Mouse (Mus musculus) kidney, adult 2 months (tissue): ENCODE measurements around the gene Higd1a. TPM values are rescaled to one million over a fixed set of nuclear protein-coding genes. Genes with fewer than 3 reads are reported as not detected.
A peak's percentile ranks its signal among the peaks of the same experiment; 100 is the strongest.

Experiments used
- DNase-seq: peaks from one replicate; pipeline ENCODE4 v3.0.0; 2021
- H3K27ac ChIP-seq: fragments of 200-500 bp; 2 replicates; pipeline ENCODE4 v1.5.1; 2012; ENCODE audit warnings: low read depth, low read length, control low read depth, inconsistent platforms; ENCODE audit not compliant: insufficient read depth
- H3K27me3 ChIP-seq: fragments of 200-500 bp; replicated peaks from 2 replicates; pipeline ENCODE4 v1.6.1; 2012; ENCODE audit warnings: mild to moderate bottlenecking, moderate library complexity, low read length, inconsistent platforms; ENCODE audit not compliant: control insufficient read depth, insufficient read depth
- H3K36me3 ChIP-seq: fragments of 200-500 bp; 2 replicates; pipeline ENCODE4 v1.6.1; 2012; ENCODE audit warnings: mild to moderate bottlenecking, moderate library complexity, low read length, inconsistent platforms; ENCODE audit not compliant: control insufficient read depth, insufficient read depth
- H3K4me1 ChIP-seq: fragments of 200-500 bp; 2 replicates; pipeline ENCODE4 v1.6.1; 2011; ENCODE audit warnings: low read length; ENCODE audit not compliant: control insufficient read depth, insufficient read depth
- H3K4me3 ChIP-seq: fragments of 200-500 bp; 2 replicates; pipeline ENCODE4 v1.5.1; 2011; ENCODE audit warnings: mild to moderate bottlenecking, low read depth, low read length, control low read depth; ENCODE audit not compliant: insufficient read depth
- CTCF ChIP-seq: fragments of 200-500 bp; conservative IDR thresholded peaks from 2 replicates; pipeline ENCODE4 v1.5.1; 2011; ENCODE audit warnings: low read depth, mild to moderate bottlenecking, control low read depth, low read length, moderate library complexity, mixed read lengths; ENCODE audit not compliant: insufficient read depth, insufficient read length
- POLR2A ChIP-seq: fragments of 200-500 bp; IDR thresholded peaks from one replicate; pipeline ENCODE4 v1.6.1; 2011; ENCODE audit warnings: low read depth, low read length, control low read depth
- WGBS: fragments of 180-500 bp; shearing (Covaris S2); methylation state at CpG from one replicate; pipeline ENCODE4 v1.1.7; 2018; 5-methylcytosine and 5-hydroxymethylcytosine counted together
- polyA plus RNA-seq: library from polyadenylated mRNA; depleted of rRNA; stranded (reverse); fragments of >200 nt; gene quantifications from 2 replicates; pipeline ENCODE4 v1.2.3, GENCODE M21; 2012

Gene Higd1a
- polyA plus RNA-seq, 1 experiment, result 36.6 TPM

- 78% methylated on average over 12 of the region's 12 CpGs for WGBS
- Histone ChIP-seq H3K4me3 (no peak overlapping the region), H3K27me3 (no peaks in the 10 kb centered on the region), H3K27ac (no peak overlapping the region), H3K4me1 (no peaks in the 10 kb centered on the region), H3K36me3 (no peaks in the 10 kb centered on the region)
- TF ChIP-seq CTCF (no peak), POLR2A (no peak)
- no peak for DNase-seq
Measured at GRCm38 (mm10) chr9:121892057-121892687, 34.0 kb upstream of the Higd1a start.

- no peak for DNase-seq
- WGBS, result 92% methylated on average over 9 of the region's 9 CpGs
- no peak overlapping the region for H3K27ac ChIP-seq
Measured at GRCm38 (mm10) chr9:121891301-121891700, 33.1 kb upstream of the Higd1a start.

GRCm38 (mm10) chr9:121890441-121890941, 32.3 kb upstream of the Higd1a start:
- peak; percentile 69 for DNase-seq
- H3K4me1 ChIP-seq, result no peaks in the 10 kb centered on the region
- 15% methylated on average over 18 of the region's 18 CpGs for WGBS
- no peaks in the 10 kb centered on the region for H3K36me3 ChIP-seq
- H3K27me3 ChIP-seq, result no peaks in the 10 kb centered on the region
- no peak overlapping the region for H3K27ac ChIP-seq
- no peak overlapping the region for H3K4me3 ChIP-seq
- TF ChIP-seq CTCF (no peak), POLR2A (no peak)

More at GRCm38 (mm10) chr9:121891301-121891700, 33.1 kb upstream of the Higd1a start:
- Histone ChIP-seq H3K36me3 (no peaks in the 10 kb centered on the region), H3K27me3 (no peaks in the 10 kb centered on the region), H3K4me1 (no peaks in the 10 kb centered on the region), H3K4me3 (no peak overlapping the region)
- TF ChIP-seq POLR2A (no peak), CTCF (no peak)

- Histone ChIP-seq H3K4me3 (no peak overlapping the region), H3K27me3 (no peaks in the 10 kb centered on the region), H3K27ac (no peak overlapping the region), H3K36me3 (no peaks in the 10 kb centered on the region), H3K4me1 (no peaks in the 10 kb centered on the region)
- WGBS, result 43% methylated on average over 4 of the region's 4 CpGs
- DNase-seq, result no peak
- TF ChIP-seq POLR2A (no peak), CTCF (no peak)
Measured at GRCm38 (mm10) chr9:121889927-121890440, 31.8 kb upstream of the Higd1a start.

- Histone ChIP-seq H3K4me1 (no peaks in the 10 kb centered on the region), H3K27me3 (no peaks in the 10 kb centered on the region), H3K4me3 (no peak overlapping the region), H3K36me3 (no peaks in the 10 kb centered on the region), H3K27ac (peak overlapping the region; percentile 26)
- WGBS, result 30% methylated on average over 7 of the region's 7 CpGs
- TF ChIP-seq CTCF, result no peak
- no peak for TF ChIP-seq POLR2A
- DNase-seq, result peak; percentile 36
Measured at GRCm38 (mm10) chr9:121882015-121882457, 23.9 kb upstream of the Higd1a start.

- Histone ChIP-seq H3K4me3 (no peak overlapping the region), H3K27ac (no peak overlapping the region), H3K4me1 (no peaks in the 10 kb centered on the region), H3K27me3 (no peaks in the 10 kb centered on the region), H3K36me3 (no peaks in the 10 kb centered on the region)
- no peak for DNase-seq
- peak; percentile 52 for TF ChIP-seq CTCF
- no peak for TF ChIP-seq POLR2A
- 54% methylated on average over 6 of the region's 6 CpGs for WGBS
Measured at GRCm38 (mm10) chr9:121881301-121881700, 23.1 kb upstream of the Higd1a start.

GRCm38 (mm10) chr9:121880840-121881239, 22.7 kb upstream of the Higd1a start:
- TF ChIP-seq POLR2A (no peak), CTCF (peak; percentile 80)
- peak; percentile 77 for DNase-seq
- no peak overlapping the region for H3K27ac ChIP-seq

More at GRCm38 (mm10) chr9:121880840-121881239, 22.7 kb upstream of the Higd1a start:
- Histone ChIP-seq H3K4me1 (no peaks in the 10 kb centered on the region), H3K27me3 (no peaks in the 10 kb centered on the region), H3K4me3 (no peak overlapping the region), H3K36me3 (no peaks in the 10 kb centered on the region)
- WGBS, result 21% methylated on average over 14 of the region's 14 CpGs
